Mouse (Mus musculus): ENCODE measurements around the gene Sbsn.

The Sbsn gene

GRCm38 (mm10) chr7:30758853-30759252, 7.6 kb downstream of the Sbsn start:
- peak; percentile 17 for DNase-seq

- DNase-seq: no peak
Measured at GRCm38 (mm10) chr7:30761769-30762352, 10.6 kb downstream of the Sbsn start.

GRCm38 (mm10) chr7:30763456-30763855, 12.2 kb downstream of the Sbsn start, which contains the start of gene Dmkn:
Dmkn (plus strand) TSS chr7:30763756.
- DNase-seq: no peak

- no peak for DNase-seq
Measured at GRCm38 (mm10) chr7:30765173-30765572, 13.9 kb downstream of the Sbsn start.

GRCm38 (mm10) chr7:30766408-30766807, 15.1 kb downstream of the Sbsn start:
- no peak for DNase-seq

GRCm38 (mm10) chr7:30769236-30769635, 18.0 kb downstream of the Sbsn start:
- no peak for DNase-seq

- DNase-seq: no peak
Measured at GRCm38 (mm10) chr7:30776104-30776503, 24.8 kb downstream of the Sbsn start.

- no peak for DNase-seq
Measured at GRCm38 (mm10) chr7:30777081-30777579, 25.9 kb downstream of the Sbsn start.

GRCm38 (mm10) chr7:30777911-30778310, 26.6 kb downstream of the Sbsn start:
- DNase-seq: no peak

GRCm38 (mm10) chr7:30781792-30782191, 30.5 kb downstream of the Sbsn start:
- DNase-seq: no peak

- DNase-seq: no peak
Measured at GRCm38 (mm10) chr7:30782658-30783057, 31.4 kb downstream of the Sbsn start.

GRCm38 (mm10) chr7:30785154-30785553, 33.9 kb downstream of the Sbsn start:
- DNase-seq: no peak

GRCm38 (mm10) chr7:30785721-30786546, 34.7 kb downstream of the Sbsn start:
- DNase-seq: no peak

GRCm38 (mm10) chr7:30787377-30788022, 36.2 kb downstream of the Sbsn start, which contains the start of gene Krtdap:
Krtdap (plus strand) TSS chr7:30787896.
- no peak for DNase-seq

- DNase-seq: no peak
Measured at GRCm38 (mm10) chr7:30790141-30790540, 38.9 kb downstream of the Sbsn start.

- no peak for DNase-seq
Measured at GRCm38 (mm10) chr7:30791921-30792320, 40.6 kb downstream of the Sbsn start.

- DNase-seq: no peak
Measured at GRCm38 (mm10) chr7:30794921-30795320, 43.6 kb downstream of the Sbsn start.

- no peak for DNase-seq
Measured at GRCm38 (mm10) chr7:30796790-30797189, 45.5 kb downstream of the Sbsn start.

- no peak for DNase-seq
Measured at GRCm38 (mm10) chr7:30800653-30801052, 49.4 kb downstream of the Sbsn start.

GRCm38 (mm10) chr7:30803256-30803655, 52.0 kb downstream of the Sbsn start:
- no peak for DNase-seq

- no peak for DNase-seq
Measured at GRCm38 (mm10) chr7:30804026-30804715, 52.9 kb downstream of the Sbsn start.

Measured in right cerebral cortex, postnatal 4 days (tissue).